In the genomic region with DNA sequence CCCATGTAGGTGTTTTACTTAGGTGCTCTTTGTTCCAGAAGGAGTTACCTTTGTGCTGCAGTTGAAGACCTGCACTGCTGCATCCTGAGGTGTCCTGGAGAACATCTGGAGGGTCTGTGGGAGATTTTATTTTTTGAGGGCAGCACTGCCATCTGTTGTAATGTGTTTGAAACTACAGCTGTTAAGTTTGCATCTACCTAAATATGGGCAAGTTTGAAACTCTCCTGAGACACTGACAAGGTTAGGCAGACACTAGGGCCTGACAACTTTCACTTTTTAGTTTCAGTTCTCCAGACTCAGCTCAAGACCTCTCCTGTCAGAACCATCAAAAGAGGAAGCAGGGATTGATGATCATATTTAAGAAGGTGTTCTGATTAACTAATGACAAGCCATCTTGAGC, we compare ENCODE assay signal across 9 mouse cellular contexts. TPM values are rescaled to one million over a fixed set of nuclear protein-coding genes. Genes with fewer than 3 reads are reported as not detected.
DNase-seq lines count a peak whose midpoint lies in the region; ATAC-seq and TF ChIP-seq lines count a peak whose summit lies in the region.
"Had no signal": no experiment of that assay in that cellular context is flagged by ENCODE, and none has a peak within 500 bp of the region (broad histone marks: within the 10 kb centered on the region; RNA-seq: fewer than 3 reads in every experiment).

No protein-coding gene starts in this region.

- no peak overlapping the region for H3K9ac ChIP-seq in hindbrain, embryonic 11.5 days (ENCODE audit: low read depth, low read length)
- no peak overlapping the region for H3K9ac ChIP-seq in hindbrain, embryonic 13.5 days
- H3K9ac ChIP-seq: limb, embryonic 12.5 days had no signal

- H3K9me3 ChIP-seq in hindbrain, embryonic 11.5 days (ENCODE audit: control insufficient read depth, low read length), result no peaks in the 10 kb centered on the region
- H3K9me3 ChIP-seq in hindbrain, embryonic 13.5 days, result no peaks in the 10 kb centered on the region
- H3K9me3 ChIP-seq: limb, embryonic 12.5 days had no signal

- H3K36me3 ChIP-seq in hindbrain, embryonic 11.5 days (ENCODE audit: control insufficient read depth, insufficient read depth, low read length), result no peaks in the 10 kb centered on the region
- no peaks in the 10 kb centered on the region for H3K36me3 ChIP-seq in hindbrain, embryonic 13.5 days
- H3K36me3 ChIP-seq in spleen, adult 2 months (ENCODE audit: control insufficient read depth, insufficient read depth, low read length), result no peaks in the 10 kb centered on the region
- H3K36me3 ChIP-seq: limb, embryonic 12.5 days had no signal

- H3K4me1 ChIP-seq in hindbrain, embryonic 11.5 days (replicated peaks; ENCODE audit: control insufficient read depth, insufficient read depth, low read length), result no peaks in the 10 kb centered on the region
- peaks cover 12% of the 10 kb centered on the region for H3K4me1 ChIP-seq in hindbrain, embryonic 13.5 days (replicated peaks)
- H3K4me1 ChIP-seq in spleen, adult 2 months (ENCODE audit: control insufficient read depth, insufficient read depth, insufficient read length), result 0 out of 2 replicates have a peak, but pooled peaks cover 4% of the 10 kb centered on the region

- H3K4me2 ChIP-seq in hindbrain, embryonic 11.5 days (replicated peaks; ENCODE audit: low read depth, low read length), result no peak overlapping the region
- no peak overlapping the region for H3K4me2 ChIP-seq in hindbrain, embryonic 13.5 days
- H3K4me2 ChIP-seq: limb, embryonic 12.5 days had no signal

- no peak for ATAC-seq in hindbrain, embryonic 11.5 days (ENCODE audit: low FRiP score)
- ATAC-seq in hindbrain, embryonic 13.5 days (ENCODE audit: low FRiP score), result no peak

- peak; percentile 60 for DNase-seq in hindbrain, embryonic 11.5 days (ENCODE audit: low spot score)
- peak; percentile 18 to 76 for DNase-seq in spleen, adult 2 months (ENCODE audit: low read depth in 1 of 2, low spot score in 2 of 2)
- DNase-seq in spleen, adult 12 weeks (ENCODE audit: low spot score), result no peak
- peak; percentile 68 for DNase-seq in embryo, embryonic 11 days
- DNase-seq in lung, postnatal 14 days, result peak; percentile 14
- no peak for DNase-seq in urinary bladder, postnatal 4 days (ENCODE audit: low spot score in 2 of 2)
- DNase-seq in spleen, postnatal 4 days (ENCODE audit: low spot score in 2 of 2), result no peak

- TF ChIP-seq CTCF in spleen, adult 2 months (IDR thresholded peaks at IDR 0.05; ENCODE audit: extremely low read depth, insufficient read depth, insufficient read length, insufficient replicate concordance), result no peak

- H3K27ac ChIP-seq in hindbrain, embryonic 11.5 days (ENCODE audit: low read depth, low read length), result no peak overlapping the region
- no peak overlapping the region for H3K27ac ChIP-seq in hindbrain, embryonic 13.5 days
- H3K27ac ChIP-seq in spleen, adult 2 months (ENCODE audit: insufficient read depth, low read length), result no peak overlapping the region
- H3K27ac ChIP-seq: limb, embryonic 12.5 days had no signal

- H3K4me3 ChIP-seq in hindbrain, embryonic 11.5 days (ENCODE audit: low read depth, low read length), result no peak overlapping the region
- H3K4me3 ChIP-seq in hindbrain, embryonic 13.5 days, result no peak overlapping the region
- no peak overlapping the region for H3K4me3 ChIP-seq in spleen, adult 2 months (ENCODE audit: extremely low read depth, insufficient read depth, insufficient read length)
- H3K4me3 ChIP-seq: limb, embryonic 12.5 days had no signal

- H3K27me3 ChIP-seq in hindbrain, embryonic 11.5 days (ENCODE audit: control insufficient read depth, insufficient read depth, low read length), result no peaks in the 10 kb centered on the region
- H3K27me3 ChIP-seq in hindbrain, embryonic 13.5 days, result no peaks in the 10 kb centered on the region
- no peaks in the 10 kb centered on the region for H3K27me3 ChIP-seq in spleen, adult 2 months (ENCODE audit: control insufficient read depth, insufficient read depth, low read length)
- H3K27me3 ChIP-seq: limb, embryonic 12.5 days had no signal

- no peak for TF ChIP-seq POLR2A in spleen, adult 2 months (IDR thresholded peaks at IDR 0.05; ENCODE audit: low read depth, low read length)

RNA-seq across cellular contexts. Expression of gene Arl4a, which starts 2.2 kb away (rescaled TPM):
- polyA plus RNA-seq in hindbrain, embryonic 11.5 days (2014; fragmentation: Nextera tagmentation; extraction: Ambion mirVana), result 80.7 and 88.1 TPM in 2 replicates
- polyA plus RNA-seq in hindbrain, embryonic 13.5 days (2015; fragmentation: Nextera tagmentation; extraction: Ambion mirVana), result 122 and 139 TPM in 2 replicates
- 3.9 and 5.8 TPM in 2 replicates for polyA plus RNA-seq in spleen, adult 2 months (2012; rRNA removed)

Comparison
In these comparisons a context has a peak if more than half of its experiments do, and no peak if none do; other contexts are left out.
1. DNase-seq: peak in hindbrain, embryonic 11.5 days (single experiment), spleen, adult 2 months (2 of 2), embryo, embryonic 11 days (single experiment) and lung, postnatal 14 days (single experiment); none in spleen, adult 12 weeks (single experiment), urinary bladder, postnatal 4 days (0 of 2) and spleen, postnatal 4 days (0 of 2).
2. RNA of gene Arl4a, which starts 2.2 kb away (polyA plus RNA-seq): 122 to 139 TPM in hindbrain, embryonic 13.5 days and 80.7 to 88.1 TPM in hindbrain, embryonic 11.5 days; 3.9 to 5.8 TPM in spleen, adult 2 months; every median in the first group is over 10 times any median in the second.